Mouse (Mus musculus) G1E (cell line): ENCODE measurements around the gene Ndufs3.
"Not testable (repeated sequence)": the region's sequence is repeated elsewhere in the genome, so short reads cannot be mapped to it uniquely, and the experiment has no call there.

Source experiments
- CTCF ChIP-seq: IDR thresholded peaks from 2 replicates; pipeline ENCODE4 v1.5.1; 2012; ENCODE audit warnings: low read depth, low read length, inconsistent platforms, mixed read lengths
- GATA1 ChIP-seq: IDR thresholded peaks from 2 replicates; pipeline ENCODE4 v1.6.1; 2012; ENCODE audit warnings: borderline replicate concordance, low read length, inconsistent platforms, mixed read lengths
- POLR2AphosphoS5 ChIP-seq: IDR thresholded peaks from 2 replicates; pipeline ENCODE4 v1.6.1; 2012; ENCODE audit warnings: low read depth, low read length, inconsistent platforms; ENCODE audit not compliant: insufficient replicate concordance
- TAL1 ChIP-seq: conservative IDR thresholded peaks from 2 replicates; pipeline ENCODE4 v1.6.1; 2012; ENCODE audit warnings: low read depth, low read length, inconsistent platforms, mixed read lengths

DNA sequence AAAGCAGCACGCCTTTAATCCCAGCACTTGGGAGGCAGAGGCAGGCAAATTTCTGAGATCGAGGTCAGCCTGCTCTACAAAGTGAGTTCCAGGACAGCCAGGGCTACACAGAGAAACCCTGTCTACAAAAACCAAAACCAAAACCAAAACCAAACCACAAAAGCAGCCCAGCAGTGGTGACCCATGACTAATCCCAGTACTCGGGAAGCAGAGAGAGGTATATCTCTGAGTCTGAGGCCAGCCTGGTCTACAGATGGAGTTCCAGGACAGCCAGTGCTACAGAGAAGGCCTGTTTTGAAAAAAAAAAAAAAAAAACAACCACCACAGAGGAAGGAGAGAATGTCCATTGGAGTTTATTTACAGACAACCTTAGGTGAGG is 10.3 kb downstream of the Ndufs3 start:
- TF ChIP-seq GATA1, CTCF, POLR2AphosphoS5, TAL1: not testable (repeated sequence)
